Mouse (Mus musculus): ENCODE measurements at regions not wholly inside any gene's neighbourhood (a gene's known extent, or its start where the extent isn't known, plus 50 kb on each side); places are given as distances from the start of the nearest gene placed in this dataset.

DNA sequence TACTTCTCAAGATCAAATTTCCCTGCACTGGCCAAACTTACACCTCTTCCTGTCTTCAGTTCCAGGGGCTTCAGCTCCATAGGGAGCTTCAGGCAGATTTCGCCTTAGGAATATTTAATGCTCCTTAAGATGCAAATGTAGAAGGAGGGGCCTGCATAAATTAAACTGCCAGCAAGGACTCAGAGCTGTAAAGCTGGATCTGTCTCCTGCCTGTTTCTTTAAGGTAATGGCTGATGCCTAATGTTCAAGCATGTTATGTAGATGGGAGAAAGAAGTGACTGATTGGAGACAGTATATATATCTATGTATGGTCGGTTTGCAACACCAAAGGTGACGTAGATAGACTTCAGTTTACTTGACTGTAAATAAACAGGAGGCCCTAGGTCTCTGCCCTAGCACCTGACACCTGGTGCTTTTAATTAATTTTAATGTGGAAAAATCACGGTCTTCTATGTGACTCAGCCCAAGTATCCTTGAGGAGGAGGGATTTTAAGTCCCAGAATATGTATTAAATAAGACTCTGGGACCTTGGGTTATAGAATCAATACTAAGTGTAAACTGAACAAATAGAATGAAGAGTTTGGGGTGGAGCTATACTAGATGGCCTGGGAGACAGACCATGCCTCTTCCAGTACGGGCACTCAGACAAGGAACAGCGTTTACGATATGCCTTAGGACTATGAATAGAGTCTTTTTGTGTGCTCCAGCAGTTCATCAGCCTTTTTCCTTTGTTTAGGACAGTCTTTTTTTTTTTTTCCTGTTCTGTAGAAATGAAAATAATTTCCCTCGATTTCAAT is 651.7 kb upstream of the Lmcd1 start:
- H3K4me1 ChIP-seq (ENCODE audit: control insufficient read depth, insufficient read depth, low read length): no peaks in the 10 kb centered on the region
- H3K4me3 ChIP-seq (ENCODE audit: insufficient read depth, low read length): no peak overlapping the region
- no peak for TF ChIP-seq POLR2A (IDR thresholded peaks at IDR 0.05; ENCODE audit: low read depth, low read length)
- TF ChIP-seq CTCF (IDR thresholded peaks at IDR 0.05; ENCODE audit: borderline replicate concordance, insufficient read depth, low read length): no peak
- no peak overlapping the region for H3K27ac ChIP-seq (ENCODE audit: insufficient read depth, low read length)

DNA sequence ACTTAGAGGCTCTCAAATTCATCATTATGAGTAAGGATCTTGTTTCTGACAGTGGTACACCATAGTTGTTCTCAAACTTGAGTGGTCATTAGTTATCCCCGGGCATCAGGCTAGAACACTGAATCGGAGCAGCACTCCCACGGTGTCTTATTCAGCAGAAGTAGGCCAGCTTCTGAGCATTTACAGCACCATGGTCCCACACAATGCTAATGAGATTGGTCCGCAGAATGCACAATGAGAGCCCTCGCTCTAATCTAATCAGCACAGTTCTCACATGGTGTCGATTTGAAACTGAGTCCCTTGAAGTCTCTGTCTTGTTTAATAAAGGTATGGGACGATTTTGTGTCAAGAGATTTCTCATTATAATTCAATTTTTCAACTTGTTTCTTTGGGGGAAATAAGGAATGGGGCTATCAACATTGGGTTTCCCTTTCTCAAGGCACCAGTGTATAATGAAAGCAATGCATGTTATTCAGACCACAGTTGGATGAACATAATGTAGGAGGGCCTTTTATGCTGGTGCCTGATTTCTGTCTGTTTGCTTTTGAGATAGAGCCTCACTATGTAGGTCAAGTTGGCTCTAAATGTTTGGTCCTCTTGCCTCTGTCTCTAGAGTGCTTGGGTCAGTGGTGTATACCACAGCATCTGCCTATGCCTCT is 650.9 kb upstream of the Lmcd1 start:
- TF ChIP-seq POLR2A (IDR thresholded peaks at IDR 0.05; ENCODE audit: low read depth, low read length) (no peak), CTCF (IDR thresholded peaks at IDR 0.05; ENCODE audit: borderline replicate concordance, insufficient read depth, low read length) (no peak)
- H3K4me3 ChIP-seq (ENCODE audit: insufficient read depth, low read length): no peak overlapping the region
- H3K27ac ChIP-seq (ENCODE audit: insufficient read depth, low read length): no peak overlapping the region

DNA sequence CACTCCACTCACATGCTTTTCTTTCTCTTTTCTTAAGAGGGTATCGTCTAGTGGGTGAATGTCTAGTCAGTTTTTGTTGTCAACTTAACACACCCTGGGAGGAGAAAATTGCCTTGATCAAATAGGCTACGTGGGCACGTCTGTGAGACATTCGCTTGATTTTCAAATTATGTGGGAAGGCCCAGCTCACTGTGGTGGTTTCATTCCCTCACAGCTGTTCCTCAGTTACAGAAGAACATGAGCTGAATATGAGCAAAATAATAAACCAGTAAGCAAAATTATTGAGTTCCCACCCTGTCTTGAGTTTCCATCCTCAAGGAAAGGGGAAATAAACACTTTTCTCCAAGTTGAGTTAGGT is 650.4 kb upstream of the Lmcd1 start:
- TF ChIP-seq CTCF (IDR thresholded peaks at IDR 0.05; ENCODE audit: borderline replicate concordance, insufficient read depth, low read length): no peak
- TF ChIP-seq POLR2A (IDR thresholded peaks at IDR 0.05; ENCODE audit: low read depth, low read length): no peak
- Histone ChIP-seq H3K27ac (ENCODE audit: insufficient read depth, low read length) (no peak overlapping the region), H3K4me3 (ENCODE audit: insufficient read depth, low read length) (no peak overlapping the region), H3K4me1 (ENCODE audit: control insufficient read depth, insufficient read depth, low read length) (no peaks in the 10 kb centered on the region)

More for the DNA sequence above, 650.9 kb upstream of the Lmcd1 start:
- no peaks in the 10 kb centered on the region for H3K4me1 ChIP-seq (ENCODE audit: control insufficient read depth, insufficient read depth, low read length)

DNA sequence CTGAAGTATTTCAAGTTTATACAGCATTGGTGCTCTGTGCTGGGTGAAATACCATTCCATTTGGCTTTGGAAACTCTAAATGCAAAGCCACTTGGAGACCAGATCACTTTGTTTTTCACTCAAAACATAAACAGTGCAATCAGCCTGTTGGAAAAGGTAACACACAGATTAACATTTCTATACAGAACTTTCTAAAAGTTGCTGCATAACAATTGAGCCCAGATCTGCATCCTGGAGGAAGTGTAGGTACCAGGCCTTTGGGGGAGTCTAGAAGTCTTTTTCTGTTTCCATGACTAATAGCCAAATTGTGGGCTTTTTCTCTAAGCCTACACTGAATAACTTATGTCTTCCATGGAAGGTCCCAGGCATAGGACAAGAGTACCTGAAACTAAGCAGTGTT is 648.1 kb upstream of the Lmcd1 start:
- H3K27ac ChIP-seq (ENCODE audit: insufficient read depth, low read length): no peak overlapping the region
- no peak for TF ChIP-seq POLR2A (IDR thresholded peaks at IDR 0.05; ENCODE audit: low read depth, low read length)
- no peak for TF ChIP-seq CTCF (IDR thresholded peaks at IDR 0.05; ENCODE audit: borderline replicate concordance, insufficient read depth, low read length)
- no peak overlapping the region for H3K4me3 ChIP-seq (ENCODE audit: insufficient read depth, low read length)
- H3K4me1 ChIP-seq (ENCODE audit: control insufficient read depth, insufficient read depth, low read length): no peaks in the 10 kb centered on the region

DNA sequence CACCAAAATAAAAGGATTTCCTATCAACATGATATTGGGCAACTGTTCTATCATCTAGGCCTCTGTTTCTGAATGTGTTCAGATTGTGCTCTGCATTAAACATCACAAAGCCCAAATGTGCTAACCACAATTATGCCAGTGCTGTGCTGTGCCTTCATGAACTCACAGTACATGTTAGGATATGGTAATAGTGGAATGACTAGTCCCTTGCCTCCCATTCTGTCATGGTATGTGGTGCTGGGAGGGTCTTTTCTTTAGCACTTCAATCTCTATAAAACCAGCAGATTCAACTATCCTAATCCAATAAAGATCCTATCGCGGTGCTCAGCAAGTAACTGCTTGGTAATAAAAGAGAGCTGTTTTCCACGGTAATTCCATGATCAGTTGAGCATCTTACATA is 620.8 kb upstream of the Lmcd1 start:
- no peaks in the 10 kb centered on the region for H3K4me1 ChIP-seq (ENCODE audit: control insufficient read depth, insufficient read depth, low read length)
- no peak overlapping the region for H3K27ac ChIP-seq (ENCODE audit: insufficient read depth, low read length)
- no peak for TF ChIP-seq CTCF (IDR thresholded peaks at IDR 0.05; ENCODE audit: borderline replicate concordance, insufficient read depth, low read length)
- no peak for TF ChIP-seq POLR2A (IDR thresholded peaks at IDR 0.05; ENCODE audit: low read depth, low read length)
- H3K4me3 ChIP-seq (ENCODE audit: insufficient read depth, low read length): no peak overlapping the region

DNA sequence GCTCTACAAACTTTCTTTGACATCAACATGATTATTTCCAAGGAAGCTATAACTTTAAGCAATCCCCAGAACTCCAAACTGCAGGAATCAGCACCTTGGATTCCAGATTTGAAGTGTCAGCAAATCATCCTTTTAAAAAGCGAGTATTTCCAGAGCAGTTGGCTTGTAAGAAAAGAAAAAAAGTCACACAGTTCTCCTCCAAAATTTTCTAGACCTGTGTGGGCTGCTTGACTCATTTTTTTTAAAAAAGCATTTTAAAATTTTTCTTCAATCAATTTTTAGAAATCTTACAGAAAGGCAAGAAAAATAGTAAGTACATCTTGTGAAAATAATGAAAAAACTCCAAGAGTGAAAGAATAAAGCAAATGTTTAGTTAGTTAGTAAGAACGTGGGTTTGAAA is 613.6 kb upstream of the Lmcd1 start:
- no peaks in the 10 kb centered on the region for H3K4me1 ChIP-seq (ENCODE audit: control insufficient read depth, insufficient read depth, low read length)
- no peak overlapping the region for H3K4me3 ChIP-seq (ENCODE audit: insufficient read depth, low read length)
- TF ChIP-seq POLR2A (IDR thresholded peaks at IDR 0.05; ENCODE audit: low read depth, low read length) (no peak), CTCF (IDR thresholded peaks at IDR 0.05; ENCODE audit: borderline replicate concordance, insufficient read depth, low read length) (no peak)
- no peak overlapping the region for H3K27ac ChIP-seq (ENCODE audit: insufficient read depth, low read length)

DNA sequence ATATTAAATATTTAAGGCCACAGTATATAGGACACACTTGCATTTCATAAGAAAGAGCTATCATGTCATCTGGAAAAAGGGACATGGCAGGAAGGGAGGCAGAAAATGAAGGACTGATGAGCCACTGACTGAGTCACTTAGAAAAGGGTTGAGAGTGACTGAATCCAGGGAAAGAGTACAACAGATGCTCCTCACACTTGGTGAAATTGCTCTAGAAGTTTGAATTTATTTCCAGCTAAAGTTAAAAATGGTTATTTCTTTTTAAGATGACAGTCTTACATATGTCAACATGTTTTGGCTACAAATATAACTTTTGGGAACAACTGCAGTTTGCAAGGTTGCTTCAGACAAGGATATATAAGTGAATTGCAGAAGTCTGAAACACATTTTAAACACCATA is 609.0 kb upstream of the Lmcd1 start:
- Histone ChIP-seq H3K27ac (ENCODE audit: insufficient read depth, low read length) (no peak overlapping the region), H3K4me1 (ENCODE audit: control insufficient read depth, insufficient read depth, low read length) (no peaks in the 10 kb centered on the region), H3K4me3 (ENCODE audit: insufficient read depth, low read length) (no peak overlapping the region)
- TF ChIP-seq POLR2A (IDR thresholded peaks at IDR 0.05; ENCODE audit: low read depth, low read length) (no peak), CTCF (IDR thresholded peaks at IDR 0.05; ENCODE audit: borderline replicate concordance, insufficient read depth, low read length) (no peak)

DNA sequence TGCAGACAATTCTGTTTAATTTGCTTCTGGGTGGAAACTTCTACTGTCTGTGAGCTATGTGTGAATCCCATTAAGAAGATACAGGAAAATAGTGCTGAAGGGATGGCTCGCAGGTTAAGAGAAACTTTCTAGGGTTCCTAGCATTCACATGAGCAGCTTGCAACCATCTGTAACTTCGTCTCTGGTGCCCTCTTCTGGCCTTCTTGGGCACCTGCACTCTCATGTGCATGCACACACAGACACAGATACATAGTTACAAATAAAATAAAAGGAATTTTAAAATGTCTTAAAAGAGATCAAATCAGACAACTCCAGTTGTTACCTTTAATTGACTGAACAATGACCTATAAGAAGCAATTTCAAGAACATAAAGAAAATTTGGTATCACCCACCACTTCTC is 588.6 kb upstream of the Lmcd1 start:
- no peak overlapping the region for H3K4me3 ChIP-seq (ENCODE audit: insufficient read depth, low read length)
- no peak overlapping the region for H3K27ac ChIP-seq (ENCODE audit: insufficient read depth, low read length)
- H3K4me1 ChIP-seq (ENCODE audit: control insufficient read depth, insufficient read depth, low read length): no peaks in the 10 kb centered on the region
- TF ChIP-seq POLR2A (IDR thresholded peaks at IDR 0.05; ENCODE audit: low read depth, low read length): no peak
- no peak for TF ChIP-seq CTCF (IDR thresholded peaks at IDR 0.05; ENCODE audit: borderline replicate concordance, insufficient read depth, low read length)

DNA sequence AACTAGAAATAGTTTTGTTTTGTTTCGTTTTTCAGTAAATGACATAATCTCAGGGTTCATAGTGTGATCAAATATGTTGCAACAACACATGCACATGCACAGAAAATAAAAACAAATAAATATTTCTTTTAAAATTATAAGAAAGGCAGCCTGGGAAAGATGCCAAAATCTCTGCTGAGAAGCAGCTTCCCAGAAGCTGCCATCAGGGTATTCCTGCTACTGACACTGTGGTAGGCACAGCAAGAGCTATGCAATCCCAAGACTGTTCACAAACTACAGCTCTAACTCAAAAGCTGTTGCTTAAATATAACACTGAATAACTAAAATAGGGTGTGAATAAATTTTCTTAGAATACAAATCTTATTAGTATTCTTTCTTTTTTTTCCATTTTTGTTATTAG is 570.7 kb upstream of the Lmcd1 start:
- TF ChIP-seq POLR2A (IDR thresholded peaks at IDR 0.05; ENCODE audit: low read depth, low read length): no peak
- no peak for TF ChIP-seq CTCF (IDR thresholded peaks at IDR 0.05; ENCODE audit: borderline replicate concordance, insufficient read depth, low read length)

DNA sequence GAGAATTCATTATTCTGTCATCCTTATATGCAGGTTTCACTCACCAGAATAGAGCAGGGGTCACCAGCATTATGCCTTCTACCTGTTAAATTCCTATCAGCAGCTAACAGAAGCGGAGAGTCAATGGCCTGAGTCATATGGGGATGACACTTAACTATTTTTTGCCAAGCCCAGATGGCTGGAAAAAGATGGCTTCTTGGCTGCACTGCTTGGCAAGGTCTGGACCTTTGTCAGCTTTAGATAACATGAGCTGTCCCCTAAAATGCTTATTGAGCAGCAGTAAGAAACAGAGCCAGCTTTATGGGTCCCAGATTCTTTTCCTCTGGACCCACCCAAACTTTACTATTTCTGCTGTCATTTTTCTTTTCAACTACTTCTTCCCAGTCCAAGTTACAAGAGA is 565.3 kb upstream of the Lmcd1 start:
- no peak overlapping the region for H3K4me3 ChIP-seq (ENCODE audit: insufficient read depth, low read length)
- no peaks in the 10 kb centered on the region for H3K4me1 ChIP-seq (ENCODE audit: control insufficient read depth, insufficient read depth, low read length)
- TF ChIP-seq CTCF (IDR thresholded peaks at IDR 0.05; ENCODE audit: borderline replicate concordance, insufficient read depth, low read length) (no peak), POLR2A (IDR thresholded peaks at IDR 0.05; ENCODE audit: low read depth, low read length) (no peak)
- H3K27ac ChIP-seq (ENCODE audit: insufficient read depth, low read length): no peak overlapping the region

More for the DNA sequence above, 570.7 kb upstream of the Lmcd1 start:
- no peak overlapping the region for H3K27ac ChIP-seq (ENCODE audit: insufficient read depth, low read length)
- no peak overlapping the region for H3K4me3 ChIP-seq (ENCODE audit: insufficient read depth, low read length)
- H3K4me1 ChIP-seq (ENCODE audit: control insufficient read depth, insufficient read depth, low read length): no peaks in the 10 kb centered on the region
